Mouse (Mus musculus) kidney, postnatal 4 days (tissue): ENCODE measurements around the gene Gm26602.
A peak's percentile ranks its signal among the peaks of the same experiment; 100 is the strongest.
"Not testable (repeated sequence)": the region's sequence is repeated elsewhere in the genome, so short reads cannot be mapped to it uniquely, and the experiment has no call there.

Experiments used
- DNase-seq, 2 experiments: peaks; one replicate each; pipeline ENCODE4 v3.0.0; 2021; ENCODE audit warnings: mixed read lengths in 2 of 2

Gm26602 gene

GRCm38 (mm10) chr10:79910556-79910955 lies at the start of gene Gm26602:
TSS of gene Gm26602 (plus strand) at chr10:79910856.
- no peak for DNase-seq

GRCm38 (mm10) chr10:79861230-79862048 lies 49.2 kb upstream of the Gm26602 start:
- peak; percentile 58 to 74 for DNase-seq

- peak; percentile 42 to 59 for DNase-seq
Observed at GRCm38 (mm10) chr10:79862049-79862788, 48.4 kb upstream of the Gm26602 start.

DNA sequence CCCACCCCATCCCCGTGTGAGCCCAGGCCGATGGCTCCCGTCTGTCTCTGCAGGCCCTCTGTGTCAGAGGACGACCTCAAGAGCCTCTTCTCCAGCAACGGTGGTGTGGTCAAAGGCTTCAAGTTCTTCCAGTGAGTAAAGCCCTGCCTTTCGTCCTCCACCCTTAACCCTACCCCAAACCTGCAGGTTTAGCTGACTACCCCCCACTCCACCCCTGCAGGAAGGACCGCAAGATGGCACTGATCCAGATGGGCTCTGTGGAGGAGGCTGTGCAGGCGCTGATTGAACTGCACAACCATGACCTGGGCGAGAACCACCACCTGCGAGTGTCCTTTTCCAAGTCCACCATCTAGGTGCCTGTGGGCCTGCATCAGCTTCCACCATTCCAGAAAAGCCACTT lies 47.7 kb upstream of the Gm26602 start:
- peak; percentile 52 to 55 for DNase-seq

DNA sequence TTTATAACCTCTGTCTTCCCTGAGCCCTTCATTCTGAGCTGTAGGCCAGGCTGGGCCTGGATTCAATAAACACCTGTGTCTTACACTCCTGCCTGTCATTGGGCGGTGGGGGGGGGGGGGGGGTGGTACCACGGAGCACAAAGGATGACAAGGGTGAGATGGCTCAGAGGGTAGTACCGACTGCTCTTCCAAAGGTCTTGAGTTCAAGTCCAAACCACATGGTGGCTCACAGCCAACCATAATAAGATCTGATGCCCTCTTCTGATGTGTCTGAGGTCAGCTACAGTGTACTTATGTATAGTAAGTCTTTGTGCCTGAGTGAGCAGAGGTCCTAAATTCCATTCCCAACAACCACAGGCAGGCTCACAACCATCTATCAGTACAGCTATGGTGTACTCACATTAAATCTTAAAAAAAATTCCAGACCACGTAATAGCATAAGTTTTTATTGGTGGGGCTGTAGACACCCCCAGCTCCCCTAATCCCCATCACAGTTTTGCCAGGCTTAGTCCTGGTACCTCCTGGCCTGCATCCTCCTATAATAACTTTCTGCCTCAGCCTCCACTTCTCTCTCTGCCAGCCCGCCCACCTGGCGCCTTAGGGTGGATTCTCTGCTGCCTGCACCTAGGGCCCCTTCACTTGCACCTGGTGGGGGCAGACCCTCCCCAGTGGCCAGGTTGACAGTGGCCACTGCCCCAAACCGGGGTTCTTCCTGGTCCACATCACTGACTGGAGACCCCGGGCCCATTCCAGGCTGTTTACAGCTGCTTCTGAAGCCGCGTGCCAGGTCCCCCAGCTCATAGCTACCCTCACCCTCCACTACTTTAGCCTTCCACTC lies 46.1 kb upstream of the Gm26602 start:
- DNase-seq: peak in 1 of 2 experiments; percentile 5

DNA sequence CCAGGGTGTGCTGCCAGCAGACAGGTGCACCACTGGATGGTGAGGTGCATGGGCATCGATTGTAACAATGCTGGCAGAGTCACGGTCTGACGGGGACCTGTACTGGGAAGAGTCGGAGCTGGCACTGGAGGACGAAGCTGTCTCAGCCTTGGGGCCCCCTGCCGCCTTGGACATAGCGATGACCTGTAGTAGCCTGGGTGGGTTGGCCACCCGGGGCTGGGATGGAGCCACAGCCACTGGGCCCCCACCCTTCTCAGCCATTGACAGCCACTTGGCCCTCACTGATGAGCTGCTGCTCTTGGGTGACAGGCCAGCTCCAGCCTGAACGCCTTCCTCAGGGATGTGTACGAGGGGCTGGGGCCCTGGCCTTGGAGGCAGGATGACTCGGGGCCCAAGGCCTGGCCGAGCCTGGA lies 45.5 kb upstream of the Gm26602 start:
- peak in 1 of 2 experiments; percentile 52 for DNase-seq

GRCm38 (mm10) chr10:79865801-79866295 lies 44.8 kb upstream of the Gm26602 start:
- DNase-seq: peak; percentile 50 to 70

DNA sequence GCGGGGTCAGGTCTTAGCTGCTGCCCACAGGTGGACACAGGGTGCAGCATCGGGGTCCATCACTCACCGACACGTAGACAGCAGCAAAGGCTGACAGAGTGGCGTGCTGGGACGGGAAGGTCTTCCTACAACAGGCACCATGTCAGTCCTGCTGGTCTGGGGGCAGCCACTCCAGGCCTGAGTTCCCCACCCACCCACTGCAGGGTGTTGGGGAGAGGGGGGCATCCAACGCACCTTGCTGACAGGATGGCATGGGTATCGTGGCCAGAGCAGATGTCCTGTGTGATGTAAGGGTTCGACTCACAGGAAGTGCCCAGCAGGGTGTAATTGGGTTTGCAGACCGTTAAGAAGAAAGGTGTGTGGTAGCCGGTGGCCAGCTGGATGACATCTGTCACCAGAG lies 44.1 kb upstream of the Gm26602 start:
- DNase-seq: no peak

- DNase-seq: no peak
Observed at GRCm38 (mm10) chr10:79871845-79872244, 38.8 kb upstream of the Gm26602 start.

DNA sequence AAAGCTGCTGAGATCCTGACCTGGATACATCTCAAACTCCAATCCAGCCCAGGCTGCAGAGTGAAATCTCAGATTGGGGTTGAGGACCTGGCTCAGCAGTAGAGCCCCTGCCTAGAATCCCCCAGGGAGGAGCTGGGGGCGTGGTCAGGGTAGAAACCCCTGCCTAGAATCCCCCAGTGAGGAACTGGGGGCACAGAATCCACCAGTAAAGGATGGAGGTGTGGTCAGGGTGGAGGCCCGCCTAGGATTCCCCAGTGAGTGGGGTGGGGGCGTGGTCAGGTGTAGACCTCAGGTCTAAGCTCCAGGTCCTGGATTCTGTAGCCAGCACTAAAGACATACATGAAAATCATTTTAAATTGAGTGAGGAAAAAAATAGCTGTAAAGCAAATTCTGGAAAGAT lies 37.8 kb upstream of the Gm26602 start:
- peak; percentile 27 to 38 for DNase-seq

GRCm38 (mm10) chr10:79873313-79873712 lies 37.3 kb upstream of the Gm26602 start:
- no peak for DNase-seq

GRCm38 (mm10) chr10:79873715-79874289 lies 36.9 kb upstream of the Gm26602 start:
- DNase-seq: peak; percentile 19 to 36

DNA sequence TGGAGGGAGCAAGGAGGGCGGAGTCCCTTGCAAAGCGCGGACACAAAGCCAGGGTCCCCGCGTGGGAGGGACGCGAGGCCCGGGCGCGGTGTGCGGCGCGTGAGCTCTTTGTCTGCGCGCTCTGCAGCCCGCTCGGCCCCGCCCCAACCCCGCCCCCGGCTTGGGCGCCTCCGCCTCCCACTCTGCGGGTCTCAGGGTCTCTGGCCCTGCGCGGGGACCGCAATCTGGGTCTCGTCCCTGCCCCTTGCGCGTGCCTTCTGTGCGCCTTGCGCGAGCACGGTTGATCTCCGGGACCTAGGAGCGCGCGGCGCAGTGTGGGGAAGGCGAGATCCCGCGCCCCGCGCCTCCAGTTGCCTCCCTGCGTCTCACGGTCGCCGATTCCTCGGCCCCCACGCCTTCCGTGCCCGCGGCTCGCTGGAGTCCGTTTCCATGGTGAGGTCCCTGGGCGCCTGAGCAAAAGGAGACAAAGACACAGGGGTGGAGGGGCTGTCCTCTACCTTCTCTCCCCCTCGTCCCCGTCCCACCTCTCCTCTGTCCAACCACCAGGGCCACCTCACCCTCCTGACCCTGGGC lies 36.3 kb upstream of the Gm26602 start, which contains the start of the genes Prtn3 and Plppr3:
Gene Prtn3, plus strand, starts transcription at position 187 of the 573 bp plus-strand sequence.
Gene Plppr3, minus strand, starts transcription at position 345 of the 573 bp plus-strand sequence.
- DNase-seq: peak; percentile 76 to 82

GRCm38 (mm10) chr10:79877174-79877573 lies 33.5 kb upstream of the Gm26602 start:
- DNase-seq: peak in 1 of 2 experiments; percentile 52

GRCm38 (mm10) chr10:79877757-79878156 lies 32.9 kb upstream of the Gm26602 start:
- peak in 1 of 2 experiments; percentile 68 for DNase-seq

DNA sequence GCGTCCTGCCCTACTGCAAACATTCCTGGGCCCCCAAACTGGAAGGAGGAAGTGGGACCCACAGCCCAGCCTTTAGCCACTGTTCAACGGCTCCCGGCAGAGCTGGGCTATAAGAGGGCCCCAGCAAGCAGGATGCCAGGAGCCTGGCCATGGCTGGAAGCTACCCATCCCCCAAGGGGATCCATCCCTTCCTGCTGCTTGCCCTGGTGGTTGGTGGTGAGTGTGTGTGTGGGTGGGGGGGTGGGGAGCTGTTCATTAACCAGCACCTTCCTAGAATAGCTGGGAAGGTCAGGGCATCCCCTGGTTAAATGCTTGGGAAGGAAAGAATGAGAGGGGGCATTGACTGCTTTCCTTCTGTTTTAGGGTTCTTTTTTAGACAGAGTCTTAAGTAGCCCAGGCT lies 31.1 kb upstream of the Gm26602 start:
- DNase-seq: peak in 1 of 2 experiments; percentile 60

DNA sequence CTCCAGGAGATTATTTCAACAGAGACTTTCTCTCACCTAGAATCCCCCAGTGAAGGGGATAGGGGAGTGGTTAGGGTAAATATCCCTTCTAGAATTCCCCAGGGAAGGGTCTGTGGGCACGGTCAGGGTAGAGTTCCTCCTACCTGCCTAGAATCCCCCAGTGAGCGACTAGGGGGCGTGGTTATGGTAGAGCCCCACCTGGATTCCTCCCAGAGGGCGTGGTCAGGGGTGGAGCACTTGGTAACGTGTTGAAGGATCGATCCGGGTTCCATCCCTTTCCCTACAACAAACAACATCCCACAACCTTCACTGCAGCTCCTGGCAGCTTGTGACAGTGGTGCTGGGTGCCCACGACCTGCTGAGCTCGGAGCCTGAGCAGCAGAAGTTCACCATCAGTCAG lies 29.9 kb upstream of the Gm26602 start:
- peak in 1 of 2 experiments; percentile 64 for DNase-seq

DNA sequence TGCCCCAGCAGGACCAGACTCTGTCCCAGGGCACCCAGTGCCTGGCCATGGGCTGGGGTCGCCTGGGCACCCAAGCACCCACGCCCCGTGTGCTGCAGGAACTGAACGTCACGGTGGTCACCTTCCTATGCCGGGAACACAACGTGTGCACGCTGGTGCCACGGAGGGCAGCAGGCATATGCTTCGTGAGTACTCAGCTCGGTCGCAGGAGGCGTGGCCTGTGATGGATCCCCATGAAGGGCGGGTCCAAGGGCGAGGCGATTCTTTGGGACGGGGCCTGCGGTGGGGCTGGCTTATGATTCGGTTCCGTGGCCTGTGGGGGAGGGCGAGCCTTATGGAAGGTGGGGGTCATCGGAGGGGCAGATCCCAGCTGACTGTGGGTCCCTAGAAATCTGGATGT lies 28.7 kb upstream of the Gm26602 start:
- DNase-seq: peak; percentile 65 to 75

- DNase-seq: peak; percentile 92 to 93
Observed at GRCm38 (mm10) chr10:79883297-79884084, 27.2 kb upstream of the Gm26602 start.

DNA sequence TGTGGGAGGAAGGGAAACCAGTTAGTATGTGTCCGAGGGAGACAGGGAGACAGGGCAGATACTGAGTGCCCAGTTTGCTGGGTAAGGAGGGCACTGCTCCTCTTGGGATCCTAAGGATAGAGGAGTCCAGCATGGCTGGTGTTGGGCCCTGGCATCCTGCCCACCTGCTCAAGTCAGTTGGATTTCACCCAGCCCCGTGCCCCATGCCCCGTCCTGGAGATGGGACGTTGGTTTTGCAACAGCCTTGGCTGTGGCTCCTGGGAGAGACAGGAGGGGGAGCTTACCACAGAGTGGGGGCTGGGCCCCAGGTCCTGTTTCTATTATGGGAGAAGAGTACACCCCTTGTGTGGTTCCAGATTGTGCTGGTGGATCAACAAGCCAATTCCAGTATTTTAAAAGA lies 26.2 kb upstream of the Gm26602 start:
- peak in 1 of 2 experiments; percentile 62 for DNase-seq

- DNase-seq: not testable (repeated sequence)
Observed at GRCm38 (mm10) chr10:79884938-79885337, 25.7 kb upstream of the Gm26602 start.
